27 mouse cellular contexts compared by ENCODE assay signal in genomic region chr8:83689264-83689663, GRCm38 (mm10). TPM values are rescaled to one million over a fixed set of nuclear protein-coding genes. Genes with fewer than 3 reads are reported as not detected.
DNase-seq lines count a peak whose midpoint lies in the region; ATAC-seq and TF ChIP-seq lines count a peak whose summit lies in the region.
"Had no signal": no experiment of that assay in that cellular context is flagged by ENCODE, and none has a peak within 500 bp of the region (broad histone marks: within the 10 kb centered on the region; RNA-seq: fewer than 3 reads in every experiment).

No protein-coding gene starts in this region.

- H3K27me3 ChIP-seq in forebrain, postnatal 0 days (ENCODE audit: insufficient read depth, low read length), result no peaks in the 10 kb centered on the region
- no peaks in the 10 kb centered on the region for H3K27me3 ChIP-seq in forebrain, embryonic 13.5 days
- H3K27me3 ChIP-seq in liver, embryonic 16.5 days (ENCODE audit: control insufficient read depth, insufficient read depth, low read depth, low read length), result no peaks in the 10 kb centered on the region
- H3K27me3 ChIP-seq in liver, embryonic 11.5 days (replicated peaks; ENCODE audit: control insufficient read depth, insufficient read depth, low read length), result no peaks in the 10 kb centered on the region
- H3K27me3 ChIP-seq: CH12.LX; embryonic facial prominence, embryonic 13.5 days; embryonic facial prominence, embryonic 15.5 days; forebrain, embryonic 12.5 days; forebrain, embryonic 15.5 days; Patski had no signal

- H3K9me3 ChIP-seq in forebrain, postnatal 0 days (ENCODE audit: low read length), result no peaks in the 10 kb centered on the region
- H3K9me3 ChIP-seq in forebrain, embryonic 13.5 days (replicated peaks), result no peaks in the 10 kb centered on the region
- H3K9me3 ChIP-seq in liver, embryonic 16.5 days (replicated peaks; ENCODE audit: control insufficient read depth, low read length), result no peaks in the 10 kb centered on the region
- H3K9me3 ChIP-seq in liver, embryonic 11.5 days (ENCODE audit: control insufficient read depth, low read length), result no peaks in the 10 kb centered on the region
- H3K9me3 ChIP-seq: embryonic facial prominence, embryonic 13.5 days; embryonic facial prominence, embryonic 15.5 days; forebrain, embryonic 10.5 days; forebrain, embryonic 12.5 days; forebrain, embryonic 15.5 days; G1E had no signal

- no peak overlapping the region for H3K9ac ChIP-seq in forebrain, postnatal 0 days
- no peak overlapping the region for H3K9ac ChIP-seq in forebrain, embryonic 13.5 days
- no peak overlapping the region for H3K9ac ChIP-seq in liver, embryonic 16.5 days (ENCODE audit: low read depth, low read length)
- H3K9ac ChIP-seq in liver, embryonic 11.5 days (ENCODE audit: low read depth, low read length), result no peak overlapping the region
- H3K9ac ChIP-seq: embryonic facial prominence, embryonic 13.5 days; embryonic facial prominence, embryonic 15.5 days; forebrain, embryonic 12.5 days; forebrain, embryonic 15.5 days had no signal

- no peak overlapping the region for H3K27ac ChIP-seq in forebrain, postnatal 0 days (ENCODE audit: low read depth, low read length)
- no peak overlapping the region for H3K27ac ChIP-seq in forebrain, embryonic 13.5 days
- H3K27ac ChIP-seq in layer of hippocampus, adult 2 months, result peak overlapping the region; percentile 46
- no peak overlapping the region for H3K27ac ChIP-seq in liver, embryonic 16.5 days (ENCODE audit: low read length)
- H3K27ac ChIP-seq in liver, embryonic 11.5 days (ENCODE audit: low read depth, low read length), result no peak overlapping the region
- H3K27ac ChIP-seq: embryonic facial prominence, embryonic 13.5 days; embryonic facial prominence, embryonic 15.5 days; forebrain, embryonic 10.5 days; forebrain, embryonic 12.5 days; forebrain, embryonic 15.5 days had no signal

- 87% methylated on average over 6 of the region's 6 CpGs for WGBS in forebrain, postnatal 0 days
- 91% methylated on average over 6 of the region's 6 CpGs for WGBS in forebrain, embryonic 13.5 days
- 81% methylated on average over 6 of the region's 6 CpGs for WGBS in liver, embryonic 16.5 days (ENCODE audit: insufficient replicate concordance)
- whole genome bisulfite sequencing in liver, embryonic 11.5 days, result 88% methylated on average over 6 of the region's 6 CpGs

- no peak overlapping the region for H3K4me2 ChIP-seq in forebrain, postnatal 0 days (ENCODE audit: low read depth)
- H3K4me2 ChIP-seq in forebrain, embryonic 13.5 days, result no peak overlapping the region
- H3K4me2 ChIP-seq in liver, embryonic 16.5 days (ENCODE audit: low read depth, low read length), result peak overlapping the region; percentile 40; the same call in 1 of the 2 replicates
- H3K4me2 ChIP-seq in liver, embryonic 11.5 days, result no peak overlapping the region
- H3K4me2 ChIP-seq: embryonic facial prominence, embryonic 13.5 days; embryonic facial prominence, embryonic 15.5 days; forebrain, embryonic 12.5 days; forebrain, embryonic 15.5 days had no signal

- peaks cover 62% of the 10 kb centered on the region for H3K36me3 ChIP-seq in forebrain, postnatal 0 days (ENCODE audit: insufficient read depth)
- peaks cover 70% of the 10 kb centered on the region for H3K36me3 ChIP-seq in forebrain, embryonic 13.5 days (ENCODE audit: poor library complexity, severe bottlenecking)
- H3K36me3 ChIP-seq in liver, embryonic 16.5 days (ENCODE audit: control insufficient read depth, insufficient read depth), result peaks cover 15% of the 10 kb centered on the region
- H3K36me3 ChIP-seq in liver, embryonic 11.5 days (ENCODE audit: control insufficient read depth, insufficient read depth, low read length), result peaks cover 17% of the 10 kb centered on the region

- H3K4me3 ChIP-seq in forebrain, postnatal 0 days (ENCODE audit: low read depth, low read length), result no peak overlapping the region
- no peak overlapping the region for H3K4me3 ChIP-seq in forebrain, embryonic 13.5 days
- no peak overlapping the region for H3K4me3 ChIP-seq in layer of hippocampus, adult 2 months
- H3K4me3 ChIP-seq in liver, embryonic 16.5 days (ENCODE audit: low read depth, low read length), result no peak overlapping the region
- no peak overlapping the region for H3K4me3 ChIP-seq in liver, embryonic 11.5 days (ENCODE audit: low read depth, low read length)
- H3K4me3 ChIP-seq: embryonic facial prominence, embryonic 13.5 days; embryonic facial prominence, embryonic 15.5 days; erythroblast, embryonic 14.5 days; forebrain, embryonic 10.5 days; forebrain, embryonic 12.5 days; forebrain, embryonic 15.5 days had no signal

- ATAC-seq in forebrain, postnatal 0 days, result peak; percentile 48; the same call in 1 of the 2 replicates
- ATAC-seq in forebrain, embryonic 13.5 days, result no peak
- no peak for ATAC-seq in liver, embryonic 16.5 days (ENCODE audit: low read depth)
- no peak for ATAC-seq in liver, embryonic 11.5 days (replicated peaks; ENCODE audit: low FRiP score)
- ATAC-seq: activated CD4-positive, CD25-positive, alpha-beta regulatory T cell, adult 4 months; CD4-positive, CD25-positive, alpha-beta regulatory T cell, adult 4 months; forebrain, embryonic 15.5 days; Patski had no signal

- no peak for TF ChIP-seq CTCF in forebrain, postnatal 0 days (IDR thresholded peaks at IDR 0.05; ENCODE audit: low read depth)
- TF ChIP-seq CTCF in layer of hippocampus, adult 2 months (conservative IDR thresholded peaks at IDR 0.05), result no peak

- H3K4me1 ChIP-seq in forebrain, postnatal 0 days (ENCODE audit: insufficient read depth), result no peaks in the 10 kb centered on the region
- no peaks in the 10 kb centered on the region for H3K4me1 ChIP-seq in forebrain, embryonic 13.5 days
- peaks cover 6% of the 10 kb centered on the region for H3K4me1 ChIP-seq in liver, embryonic 16.5 days (ENCODE audit: control insufficient read depth, low read depth, low read length)
- peaks cover 10% of the 10 kb centered on the region for H3K4me1 ChIP-seq in liver, embryonic 11.5 days (replicated peaks; ENCODE audit: control insufficient read depth, insufficient read depth, low read length)
- H3K4me1 ChIP-seq: forebrain, embryonic 10.5 days; forebrain, embryonic 12.5 days; forebrain, embryonic 15.5 days had no signal

- no peak for DNase-seq in forebrain, postnatal 0 days
- no peak for DNase-seq in layer of hippocampus, adult 2 months (ENCODE audit: low spot score in 2 of 2)
- no peak for DNase-seq in layer of hippocampus, postnatal 36 days
- DNase-seq in liver, embryonic 11.5 days (ENCODE audit: low spot score), result no peak
- DNase-seq: adrenal gland, adult 8-10 months; adrenal gland, postnatal 14 days; adrenal gland, postnatal 36 days; B cell, adult 2 months; cerebellum, adult 11-12 months; cerebellum, adult 2 months; cerebellum, adult 9-10 months; cerebellum, postnatal 10 days; cerebellum, postnatal 25 days; embryo, embryonic 11 days had no signal

RNA-seq across cellular contexts. Expression of gene Pkn1, which starts 9.7 kb away (rescaled TPM):
- total RNA-seq in forebrain, postnatal 0 days (2014; rRNA removed), result 70.8 and 72.6 TPM in 2 replicates
- polyA plus RNA-seq in forebrain, postnatal 0 days (2015; fragmentation: Nextera tagmentation; extraction: Ambion mirVana), result 18.5 and 25.2 TPM in 2 replicates
- polyA plus RNA-seq in forebrain, embryonic 13.5 days (2015; fragmentation: Nextera tagmentation; extraction: Ambion mirVana), result 25.6 and 26.7 TPM in 2 replicates
- total RNA-seq in layer of hippocampus, adult 2 months (2021), result 10 to 100 TPM; 47.9 to 56.8 TPM
- total RNA-seq in layer of hippocampus, postnatal 36 days (2021), result 10 to 100 TPM; 53.0 to 54.8 TPM
- polyA plus RNA-seq in liver, embryonic 16.5 days (2015; fragmentation: Nextera tagmentation; extraction: Ambion mirVana), result 9.6 and 9.8 TPM in 2 replicates
- 23.3 and 24.3 TPM in 2 replicates for polyA plus RNA-seq in liver, embryonic 11.5 days (2014; fragmentation: Nextera tagmentation; extraction: Ambion mirVana)

RNA-seq across cellular contexts. Expression of gene Ptger1, which starts 22.8 kb away (rescaled TPM):
- total RNA-seq in forebrain, postnatal 0 days (2014; rRNA removed), result 0.46 and 0.57 TPM in 2 replicates
- 0.20 and 0.27 TPM in 2 replicates for polyA plus RNA-seq in forebrain, postnatal 0 days (2015; fragmentation: Nextera tagmentation; extraction: Ambion mirVana)
- 0.67 and 0.78 TPM in 2 replicates for polyA plus RNA-seq in forebrain, embryonic 13.5 days (2015; fragmentation: Nextera tagmentation; extraction: Ambion mirVana)
- under 1 TPM; 0.42 to 0.84 TPM for total RNA-seq in layer of hippocampus, adult 2 months (2021)
- 1 to 10 TPM in 1 of 2 experiments, under 1 TPM in 1; 1.00 to 1.4 TPM for total RNA-seq in layer of hippocampus, postnatal 36 days (2021)
- 0.12 and 0.53 TPM in 2 replicates for polyA plus RNA-seq in liver, embryonic 16.5 days (2015; fragmentation: Nextera tagmentation; extraction: Ambion mirVana)
- polyA plus RNA-seq in liver, embryonic 11.5 days (2014; fragmentation: Nextera tagmentation; extraction: Ambion mirVana), result 0.49 and 0.53 TPM in 2 replicates

RNA-seq across cellular contexts. Expression of gene Ddx39, which starts 25.7 kb away (rescaled TPM):
- 54.1 and 58.4 TPM in 2 replicates for total RNA-seq in forebrain, postnatal 0 days (2014; rRNA removed)
- 76.3 and 79.5 TPM in 2 replicates for polyA plus RNA-seq in forebrain, postnatal 0 days (2015; fragmentation: Nextera tagmentation; extraction: Ambion mirVana)
- 183 and 200 TPM in 2 replicates for polyA plus RNA-seq in forebrain, embryonic 13.5 days (2015; fragmentation: Nextera tagmentation; extraction: Ambion mirVana)
- total RNA-seq in layer of hippocampus, adult 2 months (2021), result 10 to 100 TPM; 17.9 to 20.4 TPM
- total RNA-seq in layer of hippocampus, postnatal 36 days (2021), result 10 to 100 TPM; 17.0 to 19.2 TPM
- 149 and 167 TPM in 2 replicates for polyA plus RNA-seq in liver, embryonic 16.5 days (2015; fragmentation: Nextera tagmentation; extraction: Ambion mirVana)
- 375 and 420 TPM in 2 replicates for polyA plus RNA-seq in liver, embryonic 11.5 days (2014; fragmentation: Nextera tagmentation; extraction: Ambion mirVana)

RNA-seq across cellular contexts. Expression of gene Gipc1, which starts 36.8 kb away (rescaled TPM):
- 77.8 and 85.3 TPM in 2 replicates for total RNA-seq in forebrain, postnatal 0 days (2014; rRNA removed)
- 119 and 135 TPM in 2 replicates for polyA plus RNA-seq in forebrain, postnatal 0 days (2015; fragmentation: Nextera tagmentation; extraction: Ambion mirVana)
- polyA plus RNA-seq in forebrain, embryonic 13.5 days (2015; fragmentation: Nextera tagmentation; extraction: Ambion mirVana), result 190 and 196 TPM in 2 replicates
- total RNA-seq in layer of hippocampus, adult 2 months (2021), result 10 to 100 TPM; 52.8 to 55.4 TPM
- total RNA-seq in layer of hippocampus, postnatal 36 days (2021), result 10 to 100 TPM; 56.9 to 58.1 TPM
- polyA plus RNA-seq in liver, embryonic 16.5 days (2015; fragmentation: Nextera tagmentation; extraction: Ambion mirVana), result 47.0 and 48.6 TPM in 2 replicates
- polyA plus RNA-seq in liver, embryonic 11.5 days (2014; fragmentation: Nextera tagmentation; extraction: Ambion mirVana), result 113 and 114 TPM in 2 replicates

RNA-seq across cellular contexts. Expression of gene Adgre5, which starts 51.9 kb away (rescaled TPM):
- total RNA-seq in forebrain, postnatal 0 days (2014; rRNA removed), result 9.2 and 9.9 TPM in 2 replicates
- 6.7 and 9.2 TPM in 2 replicates for polyA plus RNA-seq in forebrain, postnatal 0 days (2015; fragmentation: Nextera tagmentation; extraction: Ambion mirVana)
- 6.7 and 7.2 TPM in 2 replicates for polyA plus RNA-seq in forebrain, embryonic 13.5 days (2015; fragmentation: Nextera tagmentation; extraction: Ambion mirVana)
- 10 to 100 TPM in 1 of 2 experiments, 1 to 10 TPM in 1; 8.1 to 12.4 TPM for total RNA-seq in layer of hippocampus, adult 2 months (2021)
- 1 to 10 TPM; 7.6 to 7.7 TPM for total RNA-seq in layer of hippocampus, postnatal 36 days (2021)
- polyA plus RNA-seq in liver, embryonic 16.5 days (2015; fragmentation: Nextera tagmentation; extraction: Ambion mirVana), result 16.2 and 18.3 TPM in 2 replicates
- 16.8 and 17.2 TPM in 2 replicates for polyA plus RNA-seq in liver, embryonic 11.5 days (2014; fragmentation: Nextera tagmentation; extraction: Ambion mirVana)
